ENCODE assay signal across 17 mouse cellular contexts in the genomic region with DNA sequence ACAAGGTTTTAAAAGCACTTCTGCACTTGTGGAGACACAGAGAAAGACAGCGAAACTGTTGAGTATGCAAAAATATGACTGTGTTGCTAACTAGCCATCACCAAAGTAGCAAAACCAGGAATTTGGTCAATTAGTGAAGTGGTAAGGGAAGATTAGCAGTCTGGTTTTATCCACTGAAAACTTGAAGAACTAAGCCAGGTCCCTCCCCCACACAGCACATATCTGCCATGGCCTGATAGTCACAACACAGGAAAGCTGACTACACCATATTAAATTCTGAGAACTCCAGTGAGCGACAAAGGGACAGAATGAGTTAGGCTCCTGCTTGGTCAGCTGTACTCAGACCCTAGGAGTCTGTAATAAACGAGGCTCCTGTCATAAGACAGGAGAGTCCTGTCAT. TPM values are rescaled to one million over a fixed set of nuclear protein-coding genes. Genes with fewer than 3 reads are reported as not detected.
DNase-seq lines count a peak whose midpoint lies in the region; ATAC-seq and TF ChIP-seq lines count a peak whose summit lies in the region.
"Had no signal": no experiment of that assay in that cellular context is flagged by ENCODE, and none has a peak within 500 bp of the region (broad histone marks: within the 10 kb centered on the region; RNA-seq: fewer than 3 reads in every experiment).

No protein-coding gene starts in this region.

- peaks cover 0 to 2% of the 10 kb centered on the region in 2 experiments; a peak in 1 of 4 replicates for H3K36me3 ChIP-seq in MEL (ENCODE audit: control insufficient read depth in 1 of 2, insufficient read depth in 2 of 2, low read length in 2 of 2)
- H3K36me3 ChIP-seq in liver, postnatal 0 days (replicated peaks; ENCODE audit: insufficient read depth, low read length), result no peaks in the 10 kb centered on the region
- H3K36me3 ChIP-seq: forebrain, embryonic 15.5 days; midbrain, embryonic 15.5 days had no signal

- TF ChIP-seq POLR2A in MEL (IDR thresholded peaks at IDR 0.05; ENCODE audit: control insufficient read depth in 1 of 2, insufficient read depth in 1 of 2, low read depth in 1 of 2, low read length in 2 of 2, poor library complexity in 1 of 2), result no peak

- no peak for TF ChIP-seq EP300 in MEL (IDR thresholded peaks at IDR 0.05; ENCODE audit: low read depth in 1 of 2, low read length in 2 of 2)
- TF ChIP-seq EP300 in liver, postnatal 0 days (IDR thresholded peaks at IDR 0.05; ENCODE audit: low read depth), result peak; percentile 91

- ATAC-seq in erythroid progenitor cell, adult 5-6 weeks (replicated peaks; ENCODE audit: low FRiP score, poor library complexity, severe bottlenecking), result peak; percentile 94
- ATAC-seq in liver, postnatal 0 days, result peak; percentile 92
- ATAC-seq in megakaryocyte, adult 5-6 weeks (ENCODE audit: poor library complexity, severe bottlenecking), result no peak
- ATAC-seq: CD4-positive, CD25-positive, alpha-beta regulatory T cell, adult 4 months; forebrain, embryonic 15.5 days; inflammation-experienced regulatory T-cells, adult 6 months; midbrain, embryonic 15.5 days had no signal

- no peak overlapping the region for H3K27ac ChIP-seq in MEL (ENCODE audit: control insufficient read depth, low read depth, low read length)
- H3K27ac ChIP-seq in liver, postnatal 0 days (ENCODE audit: low read depth), result peak overlapping the region; percentile 50; the same call in 1 of the 2 replicates
- H3K27ac ChIP-seq: forebrain, embryonic 15.5 days; midbrain, embryonic 15.5 days had no signal

- H3K4me2 ChIP-seq in liver, postnatal 0 days (ENCODE audit: low read depth, low read length), result no peak overlapping the region
- H3K4me2 ChIP-seq: forebrain, embryonic 15.5 days; lung, embryonic 14.5 days; midbrain, embryonic 15.5 days had no signal

- no peak for TF ChIP-seq CTCF in MEL (IDR thresholded peaks at IDR 0.05 in 2 of 3, conservative IDR thresholded peaks at IDR 0.05 in 1 of 3; ENCODE audit: control insufficient read depth in 1 of 3, insufficient read depth in 1 of 3, low read depth in 2 of 3, low read length in 3 of 3, poor library complexity in 1 of 3, severe bottlenecking in 1 of 3)
- TF ChIP-seq CTCF in liver, postnatal 0 days (IDR thresholded peaks at IDR 0.05; ENCODE audit: low read depth), result no peak

- H3K27me3 ChIP-seq in MEL (ENCODE audit: control insufficient read depth in 1 of 2, insufficient read depth in 2 of 2, low read length in 2 of 2), result no peaks in the 10 kb centered on the region
- no peaks in the 10 kb centered on the region for H3K27me3 ChIP-seq in liver, postnatal 0 days (ENCODE audit: insufficient read depth, low read length)
- H3K27me3 ChIP-seq: forebrain, embryonic 15.5 days; midbrain, embryonic 15.5 days had no signal

- H3K4me1 ChIP-seq in MEL (ENCODE audit: control insufficient read depth in 1 of 2, insufficient read depth in 2 of 2, low read length in 2 of 2), result peaks cover 0 to 3% of the 10 kb centered on the region in 2 experiments; a peak in 2 of 4 replicates
- peaks cover 3% of the 10 kb centered on the region; the same call in 1 of the 2 replicates for H3K4me1 ChIP-seq in liver, postnatal 0 days (ENCODE audit: insufficient read depth)
- H3K4me1 ChIP-seq: forebrain, embryonic 15.5 days; midbrain, embryonic 15.5 days had no signal

- H3K4me3 ChIP-seq in MEL (ENCODE audit: control insufficient read depth in 1 of 2, insufficient read depth in 1 of 2, low read depth in 2 of 2, low read length in 2 of 2), result no peak overlapping the region
- no peak overlapping the region for H3K4me3 ChIP-seq in liver, postnatal 0 days (ENCODE audit: low read depth, low read length)
- H3K4me3 ChIP-seq: forebrain, embryonic 15.5 days; midbrain, embryonic 15.5 days had no signal

- no peak for TF ChIP-seq RAD21 in MEL (IDR thresholded peaks at IDR 0.05; ENCODE audit: low read depth, low read length)

- WGBS in liver, postnatal 0 days (ENCODE audit: insufficient replicate concordance), result 36% methylated on average over 3 of the region's 3 CpGs

- H3K79me2 ChIP-seq in MEL (ENCODE audit: control insufficient read depth, insufficient read depth, low read length, poor library complexity), result no peaks in the 10 kb centered on the region

- no peak overlapping the region for H3K9ac ChIP-seq in MEL (ENCODE audit: control insufficient read depth, low read depth, low read length, poor library complexity, severe bottlenecking)
- no peak overlapping the region for H3K9ac ChIP-seq in liver, postnatal 0 days (replicated peaks)
- H3K9ac ChIP-seq: forebrain, embryonic 15.5 days; lung, embryonic 14.5 days; midbrain, embryonic 15.5 days had no signal

- DNase-seq in MEL (ENCODE audit: low read depth, low spot score), result peak; percentile 37
- DNase-seq in Muller cell, postnatal 12 days (ENCODE audit: inconsistent ontology term), result peak; percentile 61
- peak; percentile 36 for DNase-seq in liver, postnatal 0 days
- DNase-seq in right cerebral cortex, postnatal 25 days, result no peak
- no peak for DNase-seq in gastrocnemius, adult 18-20 months (ENCODE audit: low spot score)
- DNase-seq in B cell, adult 2 months, result no peak
- DNase-seq: adrenal gland, postnatal 14 days; cerebellum, adult 9-11 months; lung, embryonic 14.5 days; right cerebral cortex, adult 18-20 months had no signal

- H3K9me3 ChIP-seq in MEL (replicated peaks; ENCODE audit: insufficient read depth, low read length), result no peaks in the 10 kb centered on the region
- no peaks in the 10 kb centered on the region for H3K9me3 ChIP-seq in liver, postnatal 0 days (ENCODE audit: low read length)
- H3K9me3 ChIP-seq: forebrain, embryonic 15.5 days; midbrain, embryonic 15.5 days had no signal

TF ChIP-seq in MEL, 35 proteins besides CTCF, POLR2A, EP300 and RAD21:
- TF ChIP-seq HCFC1 (IDR thresholded peaks at IDR 0.05; ENCODE audit: low read depth, low read length) (no peak), MAZ (IDR thresholded peaks at IDR 0.05; ENCODE audit: low read depth, low read length) (no peak), KAT2A (conservative IDR thresholded peaks at IDR 0.05; ENCODE audit: low read depth, low read length) (no peak), MAFK (IDR thresholded peaks at IDR 0.05; ENCODE audit: borderline replicate concordance, low read depth, low read length) (no peak), GABPA (IDR thresholded peaks at IDR 0.05; ENCODE audit: low read depth, low read length) (no peak), NRF1 (IDR thresholded peaks at IDR 0.05; ENCODE audit: insufficient read depth, low read depth, low read length, poor library complexity, severe bottlenecking) (no peak), MEF2A (IDR thresholded peaks at IDR 0.05; ENCODE audit: extremely low read depth, insufficient replicate concordance, low read depth, low read length, poor library complexity, severe bottlenecking) (no peak), ETS1 (IDR thresholded peaks at IDR 0.05; ENCODE audit: low read depth, low read length) (no peak), POLR2AphosphoS2 (IDR thresholded peaks at IDR 0.05; ENCODE audit: low read length) (no peak), SIN3A (IDR thresholded peaks at IDR 0.05; ENCODE audit: low read length) (no peak), POLR2AphosphoS5 (IDR thresholded peaks at IDR 0.05; ENCODE audit: borderline replicate concordance, low read depth, low read length) (no peak), ZKSCAN1 (IDR thresholded peaks at IDR 0.05; ENCODE audit: low read depth, low read length) (no peak), TCF12 (IDR thresholded peaks at IDR 0.05; ENCODE audit: low read depth, low read length) (no peak; the same call in 1 of the 2 replicates), MAX (IDR thresholded peaks at IDR 0.05; ENCODE audit: low read length) (no peak), USF2 (IDR thresholded peaks at IDR 0.05; ENCODE audit: borderline replicate concordance in 1 of 2, insufficient read depth in 1 of 2, low read depth in 1 of 2, low read length in 2 of 2) (no peak), MYB (IDR thresholded peaks at IDR 0.05; ENCODE audit: low read depth, low read length) (no peak), ZNF384 (IDR thresholded peaks at IDR 0.05; ENCODE audit: low read depth, low read length) (no peak)

RNA-seq across cellular contexts. Expression of gene Gypa, which starts 57.7 kb away (rescaled TPM):
- total RNA-seq in MEL (2012; rRNA removed), result 13.4 and 15.9 TPM in 2 replicates
- 10 to 100 TPM in 1 of 2 experiments, not detected in 1; 19.8 TPM for polyA plus RNA-seq in MEL (2012; ENCODE audit: insufficient read depth in 1 of 2, insufficient read length in 2 of 2, low read depth in 1 of 2, low replicate concordance in 2 of 2, missing spikeins in 1 of 2)
- total RNA-seq in erythroid progenitor cell, adult 5-6 weeks (2015; ENCODE audit: low replicate concordance), result 2,154 and 2,202 TPM in 2 replicates
- 1,573 and 1,875 TPM in 2 replicates for total RNA-seq in erythroid progenitor cell, adult 5-6 weeks (2017; ENCODE audit: low replicate concordance)
- polyA plus RNA-seq in liver, postnatal 0 days (2015; fragmentation: Nextera tagmentation; extraction: Ambion mirVana), result 278 and 289 TPM in 2 replicates
- 6.1 and 14.6 TPM in 2 replicates for total RNA-seq in megakaryocyte, adult 5-6 weeks (2015)
- 6.5 and 18.3 TPM in 2 replicates for total RNA-seq in megakaryocyte, adult 5-6 weeks (2017)
- not detected for total RNA-seq in gastrocnemius, adult 18-20 months (2021)
- polyA plus RNA-seq: CD4-positive, CD25-positive, alpha-beta regulatory T cell, adult 4 months; gonadal fat pad, adult 2 months; inflammation-experienced regulatory T-cells, adult 6 months had no signal

RNA-seq across cellular contexts. Expression of gene Frem3, which starts 59.6 kb away (rescaled TPM):
- under 0.01 TPM in 1 of 2 replicates, not detected in the other for total RNA-seq in MEL (2012; rRNA removed)
- not detected for polyA plus RNA-seq in MEL (2012; ENCODE audit: insufficient read depth in 1 of 2, insufficient read length in 2 of 2, low read depth in 1 of 2, low replicate concordance in 2 of 2, missing spikeins in 1 of 2)
- not detected in 2 replicates for total RNA-seq in erythroid progenitor cell, adult 5-6 weeks (2015; ENCODE audit: low replicate concordance)
- total RNA-seq in erythroid progenitor cell, adult 5-6 weeks (2017; ENCODE audit: low replicate concordance), result not detected in 2 replicates
- 0.08 and 0.12 TPM in 2 replicates for polyA plus RNA-seq in liver, postnatal 0 days (2015; fragmentation: Nextera tagmentation; extraction: Ambion mirVana)
- not detected in 2 replicates for total RNA-seq in megakaryocyte, adult 5-6 weeks (2015)
- total RNA-seq in megakaryocyte, adult 5-6 weeks (2017), result not detected in 2 replicates
- total RNA-seq in gastrocnemius, adult 18-20 months (2021), result not detected
- total RNA-seq: adrenal gland, postnatal 14 days had no signal
- polyA plus RNA-seq: CD4-positive, CD25-positive, alpha-beta regulatory T cell, adult 4 months; inflammation-experienced regulatory T-cells, adult 6 months had no signal

Comparison
In these comparisons a context has a peak if more than half of its experiments do, and no peak if none do; other contexts are left out.
1. DNase-seq: peak in MEL (single experiment), Muller cell, postnatal 12 days (single experiment) and liver, postnatal 0 days (single experiment); none in right cerebral cortex, postnatal 25 days (single experiment), gastrocnemius, adult 18-20 months (single experiment) and B cell, adult 2 months (0 of 2).
2. RNA of gene Gypa, which starts 57.7 kb away (total RNA-seq): 1,573 to 2,202 TPM in erythroid progenitor cell, adult 5-6 weeks; 13.4 to 15.9 TPM in MEL, 6.1 to 18.3 TPM in megakaryocyte, adult 5-6 weeks and not detected in gastrocnemius, adult 18-20 months; every median in the first group is over 10 times any median in the second.